Mouse (Mus musculus) spleen, postnatal 14 days (tissue): ENCODE data around the gene Utp3.

ENCODE experiments used
- DNase-seq, 2 experiments: peaks; one replicate each; pipeline ENCODE4 v3.0.0; 2021 to 2022; ENCODE audit warnings: low spot score in 2 of 2

Utp3 gene

GRCm38 (mm10) chr5:88569541-88569940, 15.3 kb downstream of the Utp3 start:
- DNase-seq = no peak

GRCm38 (mm10) chr5:88574829-88575228, 20.6 kb downstream of the Utp3 start:
- DNase-seq = no peak

GRCm38 (mm10) chr5:88575506-88576338, 21.5 kb downstream of the Utp3 start:
- no peak for DNase-seq

GRCm38 (mm10) chr5:88580681-88581080, 26.4 kb downstream of the Utp3 start:
- no peak for DNase-seq

GRCm38 (mm10) chr5:88581343-88581742, 27.1 kb downstream of the Utp3 start:
- no peak for DNase-seq

- DNase-seq = no peak
Observed at GRCm38 (mm10) chr5:88583271-88584031, 29.2 kb downstream of the Utp3 start.

GRCm38 (mm10) chr5:88584061-88584460, 29.8 kb downstream of the Utp3 start:
- DNase-seq = no peak

GRCm38 (mm10) chr5:88586407-88587174, 32.3 kb downstream of the Utp3 start:
- no peak for DNase-seq

GRCm38 (mm10) chr5:88587211-88587934, 33.1 kb downstream of the Utp3 start:
- DNase-seq = no peak

GRCm38 (mm10) chr5:88588481-88588880, 34.2 kb downstream of the Utp3 start:
- no peak for DNase-seq

- no peak for DNase-seq
Observed at GRCm38 (mm10) chr5:88593421-88594172, 39.3 kb downstream of the Utp3 start.

- no peak for DNase-seq
Observed at GRCm38 (mm10) chr5:88594173-88594569, 39.9 kb downstream of the Utp3 start.

GRCm38 (mm10) chr5:88595537-88596455, 41.5 kb downstream of the Utp3 start:
- DNase-seq = no peak

- DNase-seq = no peak
Observed at GRCm38 (mm10) chr5:88598961-88599360, 44.7 kb downstream of the Utp3 start.

GRCm38 (mm10) chr5:88602030-88602429, 47.8 kb downstream of the Utp3 start:
- DNase-seq = no peak

GRCm38 (mm10) chr5:88602713-88603112, 48.5 kb downstream of the Utp3 start:
- no peak for DNase-seq

GRCm38 (mm10) chr5:88604046-88604445, 49.8 kb downstream of the Utp3 start:
- DNase-seq = no peak

GRCm38 (mm10) chr5:88604641-88605358, 50.5 kb downstream of the Utp3 start:
- DNase-seq = no peak
